Mouse (Mus musculus) forebrain, postnatal 0 days (tissue): Measurements from ENCODE around the gene 9030025P20Rik. TPM values are rescaled to one million over a fixed set of nuclear protein-coding genes. Genes with fewer than 3 reads are reported as not detected.
A peak's percentile ranks its signal among the peaks of the same experiment; 100 is the strongest.
"Not testable (repeated sequence)": the region's sequence is repeated elsewhere in the genome, so short reads cannot be mapped to it uniquely, and the experiment has no call there.

Source experiments
- ATAC-seq: fragments of 200-750 bp; cut with Nextera tagmentation; 2 replicates; pipeline ENCODE4 v1.8.0; 2017; ENCODE audit warnings: mild to moderate bottlenecking, moderate library complexity
- DNase-seq: peaks from one replicate; pipeline ENCODE4 v3.0.0-alpha.2; 2015
- H3K27ac ChIP-seq: fragments of 300-500 bp; sonication (generic); 2 replicates; pipeline ENCODE4 v1.5.1; 2014; ENCODE audit warnings: low read depth, mild to moderate bottlenecking, antibody characterized with exemption, low read length, moderate library complexity, mixed read lengths
- H3K27me3 ChIP-seq: fragments of 300-500 bp; sonication (generic); 2 replicates; pipeline ENCODE4 v1.6.1; 2014; ENCODE audit warnings: mild to moderate bottlenecking, low read length, mixed read lengths; ENCODE audit not compliant: insufficient read depth
- H3K36me3 ChIP-seq: fragments of 300-500 bp; sonication (generic); 2 replicates; pipeline ENCODE4 v1.6.1; 2014; ENCODE audit warnings: mild to moderate bottlenecking, moderate library complexity; ENCODE audit not compliant: insufficient read depth
- H3K4me1 ChIP-seq: fragments of 300-500 bp; sonication (generic); 2 replicates; pipeline ENCODE4 v1.6.1; 2014; ENCODE audit warnings: antibody characterized with exemption; ENCODE audit not compliant: insufficient read depth
- H3K4me2 ChIP-seq: fragments of 300-500 bp; sonication (generic); 2 replicates; pipeline ENCODE4 v1.6.1; 2014; ENCODE audit warnings: low read depth, mild to moderate bottlenecking, moderate library complexity
- H3K4me3 ChIP-seq: fragments of 300-500 bp; sonication (generic); 2 replicates; pipeline ENCODE4 v1.5.1; 2014; ENCODE audit warnings: low read depth, low read length, mixed read lengths
- H3K9ac ChIP-seq: fragments of 300-500 bp; sonication (generic); 2 replicates; pipeline ENCODE4 v1.6.1; 2014; ENCODE audit warnings: mild to moderate bottlenecking
- H3K9me3 ChIP-seq: fragments of 300-500 bp; sonication (generic); 2 replicates; pipeline ENCODE4 v1.6.1; 2016; ENCODE audit warnings: low read length
- CTCF ChIP-seq: sonication (generic); IDR thresholded peaks from 2 replicates; pipeline ENCODE4 v1.5.1; 2016; ENCODE audit warnings: antibody characterized with exemption, control low read depth, low read depth
- WGBS: fragments of 180-500 bp; shearing (Covaris S2); extraction: QIAGEN DNeasy Blood & Tissue Kit; methylation state at CpG from one replicate; pipeline ENCODE4 v1.1.7; 2014; 5-methylcytosine and 5-hydroxymethylcytosine counted together
- polyA plus RNA-seq: library from polyadenylated mRNA; unstranded; fragments of >200 nt; fragmentation: Nextera tagmentation; extraction: Ambion mirVana; gene quantifications from 2 replicates; pipeline ENCODE4 v1.2.1, GENCODE M21; 2015
- total RNA-seq: library from RNA; depleted of rRNA; stranded (reverse); fragments of >200 nt; gene quantifications from 2 replicates; pipeline ENCODE4 v1.2.3, GENCODE M21; 2014; rRNA removed

9030025P20Rik gene
- 8.3 and 8.9 TPM in 2 replicates for total RNA-seq
- 4.9 and 7.6 TPM in 2 replicates for polyA plus RNA-seq

DNA sequence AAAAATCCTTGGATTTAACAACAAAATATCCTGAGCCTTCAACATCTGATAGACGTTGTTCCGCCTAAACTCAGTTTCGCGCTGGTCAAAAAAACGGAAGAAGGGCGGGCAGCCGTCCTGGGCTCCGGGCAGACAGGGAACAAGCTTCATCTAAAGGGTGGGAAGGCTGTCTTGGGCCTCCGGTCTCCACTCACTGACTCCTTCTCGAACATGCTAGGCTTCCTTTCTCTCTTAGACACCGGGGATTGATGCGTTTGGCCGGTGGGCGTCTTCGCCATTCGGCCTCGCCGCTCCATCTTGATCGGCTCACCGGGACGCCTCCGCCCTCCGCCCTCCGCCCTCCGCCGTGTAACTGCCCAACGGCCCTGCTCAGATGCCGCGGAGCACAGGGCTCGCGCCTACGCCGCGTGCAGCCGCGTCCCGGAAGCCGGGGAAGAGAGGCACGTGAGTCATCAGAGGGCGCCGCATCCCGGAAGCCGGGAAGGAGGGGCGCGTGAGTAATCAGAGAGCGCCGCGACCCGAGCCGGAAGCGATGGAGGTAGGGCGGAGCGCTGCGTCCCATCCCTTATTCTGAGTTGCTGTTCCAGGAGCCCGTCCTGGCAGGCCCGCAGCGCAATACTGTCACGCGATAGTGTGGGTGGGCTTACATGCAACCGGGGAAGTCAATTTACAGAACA, at the start of gene 9030025P20Rik, which contains the start of gene Gm3417:
Gene 9030025P20Rik (plus strand): TSS at position 107 of the 677 bp plus-strand sequence.
Gene Gm3417 (minus strand): TSS at position 429 of the 677 bp plus-strand sequence.
- not testable (repeated sequence) for H3K4me1 ChIP-seq, H3K27me3 ChIP-seq, H3K4me2 ChIP-seq, DNase-seq, H3K9ac ChIP-seq, H3K4me3 ChIP-seq, H3K27ac ChIP-seq, H3K9me3 ChIP-seq, H3K36me3 ChIP-seq
- ATAC-seq, result peak; percentile 99
- WGBS, result no CpG with 5 or more reads among the region's 60 CpGs

DNA sequence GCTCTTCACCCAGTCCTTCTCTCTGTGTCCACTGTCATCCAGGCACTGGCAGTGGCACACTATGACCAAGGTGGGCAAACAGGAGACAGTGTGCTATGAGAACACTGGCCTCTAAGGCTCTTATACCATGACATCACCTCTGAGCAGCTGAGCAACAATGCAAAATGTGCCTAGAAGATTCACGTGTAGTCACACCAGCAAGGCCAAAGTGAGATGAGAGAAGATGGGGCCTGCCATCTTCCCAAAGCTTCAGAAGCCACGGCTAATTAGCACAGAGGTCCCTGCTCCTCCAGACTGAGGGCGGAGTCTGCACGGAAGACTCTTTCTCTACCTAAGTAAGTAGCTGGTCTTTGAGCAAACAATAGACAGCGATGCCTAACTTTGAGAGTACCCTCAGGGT, 49.6 kb upstream of the 9030025P20Rik start:
- no peak overlapping the region for H3K4me2 ChIP-seq
- no peak overlapping the region for H3K4me3 ChIP-seq
- H3K9ac ChIP-seq, result no peak overlapping the region
- no peaks in the 10 kb centered on the region for H3K36me3 ChIP-seq
- no peaks in the 10 kb centered on the region for H3K4me1 ChIP-seq
- ATAC-seq (no peak), DNase-seq (no peak)
- no peak for TF ChIP-seq CTCF
- H3K27me3 ChIP-seq, result no peaks in the 10 kb centered on the region
- 62% methylated on average over 5 of the region's 5 CpGs for WGBS
- no peak overlapping the region for H3K27ac ChIP-seq
- no peaks in the 10 kb centered on the region for H3K9me3 ChIP-seq

DNA sequence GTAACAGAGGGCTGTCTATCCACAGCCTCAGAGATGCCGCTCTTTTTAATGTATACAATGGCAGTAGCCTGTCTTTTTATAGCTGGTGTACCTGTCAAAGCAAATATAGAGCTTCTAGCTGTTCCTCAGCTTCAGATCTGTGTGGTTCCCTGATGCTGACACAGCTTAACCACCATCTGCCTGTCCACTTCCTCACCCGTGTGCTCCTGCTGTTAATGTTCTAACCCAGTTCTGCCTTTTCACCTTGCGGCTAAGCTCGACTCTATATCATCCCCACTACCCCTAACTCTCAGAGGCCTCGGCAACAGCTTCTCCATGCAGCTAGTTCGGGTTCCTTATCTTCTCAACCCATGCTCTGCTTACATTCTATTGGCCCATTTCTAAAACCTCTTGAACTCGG, 47.6 kb upstream of the 9030025P20Rik start:
- no peak for DNase-seq
- Histone ChIP-seq H3K27me3 (no peaks in the 10 kb centered on the region), H3K4me1 (no peaks in the 10 kb centered on the region), H3K9ac (no peak overlapping the region), H3K4me2 (no peak overlapping the region), H3K27ac (no peak overlapping the region), H3K36me3 (no peaks in the 10 kb centered on the region), H3K9me3 (no peaks in the 10 kb centered on the region), H3K4me3 (no peak overlapping the region)
- 86% methylated on average over 7 of the region's 7 CpGs for WGBS
- ATAC-seq, result no peak
- TF ChIP-seq CTCF, result no peak

DNA sequence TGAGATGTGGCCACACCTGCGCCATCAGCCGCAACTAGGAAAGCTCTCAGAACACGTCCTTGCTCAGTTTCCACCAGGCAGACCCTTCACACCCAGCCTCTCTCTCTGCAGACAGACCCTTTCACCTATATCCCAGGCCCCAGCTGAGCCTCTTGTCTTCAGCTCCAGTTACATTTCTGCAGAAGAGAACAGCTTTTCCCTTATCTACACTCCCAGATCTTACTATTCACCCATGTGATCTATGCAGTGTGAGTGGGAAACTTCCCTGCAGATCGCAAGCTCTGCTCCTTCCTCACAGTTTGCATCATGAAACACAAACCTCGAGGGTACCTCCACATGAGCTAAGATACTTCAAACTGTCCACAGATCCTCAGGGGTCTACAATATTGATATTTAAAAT, 46.8 kb upstream of the 9030025P20Rik start:
- no peak overlapping the region for H3K4me2 ChIP-seq
- no peaks in the 10 kb centered on the region for H3K36me3 ChIP-seq
- H3K4me1 ChIP-seq, result no peaks in the 10 kb centered on the region
- H3K9ac ChIP-seq, result no peak overlapping the region
- no peak for DNase-seq
- TF ChIP-seq CTCF, result no peak
- H3K4me3 ChIP-seq, result no peak overlapping the region
- 89% methylated on average over 5 of the region's 5 CpGs for WGBS
- H3K27ac ChIP-seq, result no peak overlapping the region
- no peaks in the 10 kb centered on the region for H3K27me3 ChIP-seq
- no peak for ATAC-seq
- no peaks in the 10 kb centered on the region for H3K9me3 ChIP-seq

DNA sequence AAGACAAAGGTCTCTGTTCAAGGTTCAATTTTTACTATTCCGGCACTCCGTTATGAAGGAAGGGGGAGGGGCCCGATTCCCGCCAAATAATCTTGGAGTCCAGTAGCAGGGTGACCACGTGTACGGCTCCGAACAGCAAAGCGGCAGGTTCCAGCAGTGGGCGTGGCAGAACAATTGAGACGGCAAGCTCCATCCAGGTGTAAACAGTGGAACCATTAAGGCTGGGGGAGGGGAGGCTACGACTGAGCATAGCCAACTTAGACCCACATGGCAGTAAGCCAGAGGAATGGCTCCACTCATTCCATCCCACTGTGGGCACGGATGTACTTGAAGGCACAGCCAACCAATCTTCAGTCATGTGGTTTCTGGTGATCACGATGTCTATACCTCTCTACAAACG, 43.0 kb upstream of the 9030025P20Rik start:
- not testable (repeated sequence) for H3K9me3 ChIP-seq, H3K36me3 ChIP-seq, DNase-seq, H3K27me3 ChIP-seq, H3K9ac ChIP-seq, H3K4me2 ChIP-seq, H3K4me3 ChIP-seq, H3K27ac ChIP-seq, H3K4me1 ChIP-seq, ATAC-seq
- 85% methylated on average over 14 of the region's 14 CpGs for WGBS

DNA sequence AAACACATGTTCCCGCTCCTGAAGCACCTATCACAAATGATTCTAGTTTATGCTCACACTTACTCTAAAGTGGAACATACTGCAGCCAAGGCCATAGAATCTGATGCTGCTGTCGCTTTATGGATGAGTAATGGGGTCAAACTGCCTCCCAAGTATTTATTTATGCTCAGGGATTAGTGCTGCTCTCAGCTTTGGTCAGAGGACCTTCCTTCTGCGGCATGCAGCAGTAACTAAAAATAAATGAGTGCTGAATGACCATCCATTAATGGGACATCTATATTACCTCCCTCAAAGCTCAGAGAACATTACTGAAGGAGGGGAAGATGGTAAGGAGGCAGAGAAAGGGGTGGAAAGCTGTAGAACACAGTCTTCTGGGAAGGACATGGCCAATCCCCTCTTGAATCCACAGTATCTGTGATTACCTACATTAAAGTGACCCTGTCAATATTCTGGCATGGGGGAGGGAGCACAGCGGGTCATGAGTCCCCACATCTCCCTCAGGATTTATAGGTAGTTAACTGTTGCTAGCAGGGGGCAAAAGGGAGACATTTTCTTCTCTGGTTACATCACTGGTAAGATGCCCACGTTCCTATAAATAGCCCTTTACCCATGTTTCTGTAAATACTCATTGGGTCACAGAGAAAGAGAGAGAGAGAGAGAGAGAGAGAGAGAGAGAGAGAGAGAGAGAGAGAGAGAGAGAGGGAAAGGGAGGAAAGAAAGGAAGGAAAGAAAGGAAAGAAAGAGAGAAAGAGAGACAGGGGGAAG, 42.2 kb upstream of the 9030025P20Rik start:
- no peak overlapping the region for H3K4me2 ChIP-seq
- H3K9ac ChIP-seq, result no peak overlapping the region
- no peaks in the 10 kb centered on the region for H3K36me3 ChIP-seq
- H3K4me3 ChIP-seq, result no peak overlapping the region
- no peaks in the 10 kb centered on the region for H3K27me3 ChIP-seq
- DNase-seq, result no peak
- TF ChIP-seq CTCF, result no peak
- H3K27ac ChIP-seq, result no peak overlapping the region
- H3K9me3 ChIP-seq, result no peaks in the 10 kb centered on the region
- ATAC-seq, result no peak
- H3K4me1 ChIP-seq, result no peaks in the 10 kb centered on the region
- WGBS, result 70% methylated on average over 5 of the region's 5 CpGs

DNA sequence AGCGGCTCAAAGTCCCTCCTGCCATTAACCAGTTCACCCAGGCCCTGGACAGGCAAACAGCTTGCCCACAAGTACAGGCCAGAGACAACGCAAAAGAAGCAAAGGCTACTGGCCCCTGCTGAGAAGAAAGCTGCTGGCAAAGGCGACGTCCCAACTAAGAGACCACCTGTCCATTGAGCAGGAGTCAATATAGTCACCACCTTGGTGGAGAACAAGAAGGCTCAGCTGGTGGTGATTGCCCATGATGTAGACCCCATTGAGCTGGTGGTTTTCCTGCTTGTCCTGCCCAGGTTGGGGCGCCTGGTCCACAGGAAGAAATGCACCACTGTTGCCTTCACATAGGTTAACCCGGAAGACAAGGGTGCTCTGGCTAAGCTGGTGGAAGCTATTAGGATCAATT, 36.1 kb upstream of the 9030025P20Rik start:
- not testable (repeated sequence) for DNase-seq, H3K36me3 ChIP-seq, H3K27me3 ChIP-seq, H3K9me3 ChIP-seq, ATAC-seq, H3K27ac ChIP-seq
- Histone ChIP-seq H3K9ac (peak overlapping the region; percentile 88), H3K4me2 (peak overlapping the region; percentile 95), H3K4me1 (peaks cover 12% of the 10 kb centered on the region), H3K4me3 (peak overlapping the region; percentile 94)
- 61% methylated on average over 6 of the region's 6 CpGs for WGBS
